Mouse (Mus musculus) limb, embryonic 14.5 days (tissue): ENCODE measurements around the gene Rbms3. TPM values are rescaled to one million over a fixed set of nuclear protein-coding genes. Genes with fewer than 3 reads are reported as not detected.

ENCODE experiments used
- ATAC-seq: fragments of 200-750 bp; cut with Nextera tagmentation; 2 replicates; pipeline ENCODE4 v1.8.0; 2017; ENCODE audit warnings: low read depth, moderate number of reproducible peaks, moderate TSS enrichment; ENCODE audit not compliant: low FRiP score
- DNase-seq: peaks from one replicate; pipeline ENCODE4 v3.0.0-alpha.2; 2015; ENCODE audit warnings: low spot score
- H3K27ac ChIP-seq: fragments of 300-500 bp; sonication (generic); replicated peaks from 2 replicates; pipeline ENCODE4 v1.5.1; 2014; ENCODE audit warnings: low read depth, mild to moderate bottlenecking, low read length, moderate library complexity, mixed read lengths
- H3K27me3 ChIP-seq: fragments of 300-500 bp; sonication (generic); 2 replicates; pipeline ENCODE4 v1.6.1; 2014; ENCODE audit warnings: low read length, mixed read lengths; ENCODE audit not compliant: control insufficient read depth, insufficient read depth
- H3K36me3 ChIP-seq: fragments of 300-500 bp; sonication (generic); 2 replicates; pipeline ENCODE4 v1.6.1; 2014; ENCODE audit warnings: mild to moderate bottlenecking, low read length, moderate library complexity, mixed read lengths; ENCODE audit not compliant: control insufficient read depth, insufficient read depth
- H3K4me1 ChIP-seq: fragments of 300-500 bp; sonication (generic); 2 replicates; pipeline ENCODE4 v1.6.1; 2014; ENCODE audit warnings: antibody characterized with exemption, low read length, mixed read lengths; ENCODE audit not compliant: control insufficient read depth, insufficient read depth
- H3K4me2 ChIP-seq: fragments of 300-500 bp; sonication (generic); replicated peaks from 2 replicates; pipeline ENCODE4 v1.6.1; 2014; ENCODE audit warnings: low read depth, mild to moderate bottlenecking, low read length, moderate library complexity; ENCODE audit not compliant: severe bottlenecking
- H3K4me3 ChIP-seq: fragments of 300-500 bp; sonication (generic); replicated peaks from 2 replicates; pipeline ENCODE4 v1.5.1; 2014; ENCODE audit warnings: low read length
- H3K9ac ChIP-seq: fragments of 300-500 bp; sonication (generic); 2 replicates; pipeline ENCODE4 v1.6.1; 2014; ENCODE audit warnings: mild to moderate bottlenecking, low read depth, low read length, moderate library complexity; ENCODE audit not compliant: severe bottlenecking
- H3K9me3 ChIP-seq: fragments of 300-500 bp; sonication (generic); 2 replicates; pipeline ENCODE4 v1.6.1; 2016; ENCODE audit warnings: low read length; ENCODE audit not compliant: control insufficient read depth
- POLR2A ChIP-seq: fragments of 200-500 bp; IDR thresholded peaks from 2 replicates; pipeline ENCODE4 v1.8.0; 2012; ENCODE audit warnings: inconsistent platforms, mild to moderate bottlenecking, moderate library complexity, borderline replicate concordance; ENCODE audit not compliant: insufficient read depth, insufficient read length; ENCODE audit errors: extremely low read depth
- WGBS: fragments of 180-500 bp; shearing (Covaris S2); extraction: QIAGEN DNeasy Blood & Tissue Kit; methylation state at CpG from one replicate; pipeline ENCODE4 v1.1.7; 2014; 5-methylcytosine and 5-hydroxymethylcytosine counted together
- polyA plus RNA-seq, 2 experiments: library from polyadenylated mRNA; depleted of rRNA in 1 of 2; stranded (reverse) in 1 of 2; unstranded in 1 of 2; fragments of >200 nt; fragmentation: Nextera tagmentation in 1 of 2; extraction: Ambion mirVana in 1 of 2; gene quantifications; 2 replicates each; pipeline versions ENCODE4 v1.2.1 to v1.2.3; 2012 to 2014

The Rbms3 gene
- polyA plus RNA-seq, 2 experiments: 42.1 to 94.5 TPM

DNA sequence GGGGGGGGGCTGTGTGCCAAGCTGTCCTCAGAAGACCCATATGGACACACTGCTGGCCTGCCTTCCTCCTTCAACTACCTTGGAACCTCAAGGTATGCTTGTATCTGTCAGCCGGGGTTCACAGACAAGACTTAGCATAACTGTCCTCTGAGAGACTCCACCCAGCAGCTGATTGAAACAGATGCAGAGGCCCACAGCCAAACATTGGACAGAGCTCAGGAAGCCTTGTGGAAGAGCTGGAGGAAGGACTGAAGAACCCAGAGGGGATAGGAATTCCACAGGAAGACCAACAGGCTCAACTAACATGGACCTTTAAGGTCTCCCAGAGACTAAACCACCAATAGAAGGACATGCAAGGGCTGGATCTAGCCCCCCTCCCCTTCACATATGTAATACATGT is 570.1 kb downstream of the Rbms3 start:
- peaks cover 3% of the 10 kb centered on the region; the same call in 1 of the 2 replicates for H3K4me1 ChIP-seq
- peaks cover 9% of the 10 kb centered on the region for H3K36me3 ChIP-seq
- no peaks in the 10 kb centered on the region for H3K9me3 ChIP-seq
- no peak for TF ChIP-seq POLR2A
- no peak overlapping the region for H3K4me3 ChIP-seq
- H3K9ac ChIP-seq: no peak overlapping the region
- no peak overlapping the region for H3K27ac ChIP-seq
- no peak overlapping the region for H3K4me2 ChIP-seq
- no peak for DNase-seq
- no peak for ATAC-seq
- no peaks in the 10 kb centered on the region for H3K27me3 ChIP-seq
- WGBS: 94% methylated on average over 1 of the region's 1 CpGs

- 92% methylated on average over 6 of the region's 6 CpGs for WGBS
- no peak for TF ChIP-seq POLR2A
- Histone ChIP-seq H3K9me3 (no peaks in the 10 kb centered on the region), H3K4me1 (peaks cover 3% of the 10 kb centered on the region; the same call in 1 of the 2 replicates), H3K27me3 (no peaks in the 10 kb centered on the region), H3K9ac (no peak overlapping the region), H3K27ac (no peak overlapping the region), H3K4me2 (no peak overlapping the region), H3K36me3 (peaks cover 9% of the 10 kb centered on the region), H3K4me3 (no peak overlapping the region)
- no peak for ATAC-seq
- no peak for DNase-seq
Measured at GRCm38 (mm10) chr9:117059135-117059534, 570.6 kb downstream of the Rbms3 start.

DNA sequence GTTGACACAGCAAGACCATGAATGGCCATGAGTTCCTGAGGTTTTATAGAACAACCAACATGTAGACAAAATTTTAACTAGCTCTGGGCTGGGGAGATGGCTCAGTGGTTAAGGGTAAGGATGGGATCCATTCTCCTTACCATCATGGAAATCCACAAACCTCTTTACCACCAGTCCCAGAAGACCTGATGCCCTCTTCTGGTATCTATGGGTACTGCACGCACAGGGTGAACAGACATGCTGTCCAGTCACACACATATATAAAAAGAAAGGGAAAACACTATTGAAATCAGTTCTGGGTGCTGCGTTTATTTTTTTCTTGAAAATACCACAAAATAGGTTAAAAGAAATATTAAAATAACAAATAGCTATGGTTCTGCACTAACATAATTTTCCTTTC is 577.8 kb downstream of the Rbms3 start:
- H3K27ac ChIP-seq: no peak overlapping the region
- no peaks in the 10 kb centered on the region for H3K9me3 ChIP-seq
- no peak overlapping the region for H3K4me3 ChIP-seq
- H3K27me3 ChIP-seq: no peaks in the 10 kb centered on the region
- H3K9ac ChIP-seq: no peak overlapping the region
- DNase-seq: no peak
- no peaks in the 10 kb centered on the region for H3K4me1 ChIP-seq
- WGBS: 97% methylated on average over 2 of the region's 2 CpGs
- no peak for TF ChIP-seq POLR2A
- no peak for ATAC-seq
- H3K36me3 ChIP-seq: peaks cover 14% of the 10 kb centered on the region
- no peak overlapping the region for H3K4me2 ChIP-seq

GRCm38 (mm10) chr9:117048641-117049040 is 581.1 kb downstream of the Rbms3 start:
- Histone ChIP-seq H3K36me3 (peaks cover 7% of the 10 kb centered on the region; the same call in 1 of the 2 replicates), H3K4me2 (no peak overlapping the region), H3K27ac (no peak overlapping the region), H3K4me3 (no peak overlapping the region), H3K9me3 (no peaks in the 10 kb centered on the region), H3K4me1 (no peaks in the 10 kb centered on the region), H3K27me3 (no peaks in the 10 kb centered on the region), H3K9ac (no peak overlapping the region)
- TF ChIP-seq POLR2A: no peak
- DNase-seq: no peak
- 88% methylated on average over 1 of the region's 1 CpGs for WGBS
- no peak for ATAC-seq

DNA sequence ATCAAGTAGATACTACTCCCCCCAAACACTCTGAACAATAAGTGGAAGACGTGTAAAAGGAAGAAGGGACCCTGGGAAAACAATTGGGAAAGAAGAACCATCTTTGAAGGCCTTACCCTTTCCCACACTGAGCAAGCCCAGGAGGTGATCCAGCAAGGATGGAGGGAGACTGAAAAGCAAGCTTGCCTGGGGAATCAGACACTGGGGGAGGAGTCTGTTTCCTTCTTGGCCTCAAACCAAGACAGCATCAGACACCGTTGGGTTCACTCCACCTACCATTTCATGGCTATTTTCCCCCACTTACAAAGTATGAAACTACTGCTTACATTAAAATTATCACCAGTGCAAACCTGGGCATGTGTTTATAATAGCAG is 587.7 kb downstream of the Rbms3 start:
- no peak overlapping the region for H3K27ac ChIP-seq
- no peak for ATAC-seq

More for the DNA sequence above, 587.7 kb downstream of the Rbms3 start:
- Histone ChIP-seq H3K36me3 (no peaks in the 10 kb centered on the region), H3K4me2 (no peak overlapping the region), H3K4me1 (peaks cover 4% of the 10 kb centered on the region; the same call in 1 of the 2 replicates), H3K9ac (no peak overlapping the region), H3K27me3 (no peaks in the 10 kb centered on the region), H3K4me3 (no peak overlapping the region), H3K9me3 (no peaks in the 10 kb centered on the region)
- DNase-seq: no peak
- WGBS: 49% methylated on average over 2 of the region's 2 CpGs
- no peak for TF ChIP-seq POLR2A
